Mouse (Mus musculus) heart, postnatal 0 days (tissue): ENCODE data around the gene Necab2. TPM values are rescaled to one million over a fixed set of nuclear protein-coding genes. Genes with fewer than 3 reads are reported as not detected.

Experiments
- ATAC-seq: fragments of 200-750 bp; cut with Nextera tagmentation; 2 replicates; pipeline ENCODE4 v1.8.0; 2017; ENCODE audit warnings: low read depth, moderate number of reproducible peaks, moderate library complexity; ENCODE audit not compliant: insufficient read depth
- DNase-seq: peaks from one replicate; pipeline ENCODE4 v3.0.0-alpha.2; 2016; ENCODE audit warnings: low spot score
- H3K27ac ChIP-seq: fragments of 300-500 bp; sonication (generic); 2 replicates; pipeline ENCODE4 v1.5.1; 2014; ENCODE audit warnings: low read depth, mild to moderate bottlenecking
- H3K27me3 ChIP-seq: fragments of 300-500 bp; sonication (generic); 2 replicates; pipeline ENCODE4 v1.6.1; 2014; ENCODE audit warnings: low read length, mixed read lengths; ENCODE audit not compliant: control insufficient read depth, insufficient read depth
- H3K36me3 ChIP-seq: fragments of 300-500 bp; sonication (generic); replicated peaks from 2 replicates; pipeline ENCODE4 v1.6.1; 2014; ENCODE audit warnings: low read length, mixed read lengths; ENCODE audit not compliant: control insufficient read depth, insufficient read depth
- H3K4me1 ChIP-seq: fragments of 300-500 bp; sonication (generic); 2 replicates; pipeline ENCODE4 v1.6.1; 2014; ENCODE audit warnings: antibody characterized with exemption; ENCODE audit not compliant: control insufficient read depth, insufficient read depth
- H3K4me2 ChIP-seq: fragments of 300-500 bp; sonication (generic); 2 replicates; pipeline ENCODE4 v1.6.1; 2014; ENCODE audit warnings: low read depth, mild to moderate bottlenecking, low read length, moderate library complexity
- H3K4me3 ChIP-seq: fragments of 300-500 bp; sonication (generic); 2 replicates; pipeline ENCODE4 v1.5.1; 2014; ENCODE audit warnings: low read depth, low read length
- H3K9ac ChIP-seq: fragments of 300-500 bp; sonication (generic); replicated peaks from 2 replicates; pipeline ENCODE4 v1.6.1; 2014; ENCODE audit warnings: low read depth, low read length, mixed read lengths
- H3K9me3 ChIP-seq: fragments of 300-500 bp; sonication (generic); replicated peaks from 2 replicates; pipeline ENCODE4 v1.6.1; 2016; ENCODE audit warnings: low read length; ENCODE audit not compliant: control insufficient read depth
- CTCF ChIP-seq: IDR thresholded peaks from 2 replicates; pipeline ENCODE4 v1.5.1; 2016; ENCODE audit warnings: antibody characterized with exemption, control low read depth, low read depth
- EP300 ChIP-seq: IDR thresholded peaks from 2 replicates; pipeline ENCODE4 v1.6.1; 2016; ENCODE audit warnings: antibody characterized with exemption, low read depth
- WGBS: fragments of 180-500 bp; shearing (Covaris S2); extraction: QIAGEN DNeasy Blood & Tissue Kit; methylation state at CpG from one replicate; pipeline ENCODE4 v1.1.7; 2014; 5-methylcytosine and 5-hydroxymethylcytosine counted together
- polyA plus RNA-seq: library from polyadenylated mRNA; unstranded; fragments of >200 nt; fragmentation: Nextera tagmentation; extraction: Ambion mirVana; gene quantifications from 2 replicates; pipeline ENCODE4 v1.2.1, GENCODE M21; 2015
- total RNA-seq: library from RNA; depleted of rRNA; stranded (reverse); fragments of >200 nt; gene quantifications from 2 replicates; pipeline ENCODE4 v1.2.3, GENCODE M21; 2014; ENCODE audit warnings: low replicate concordance

Gene Necab2
- total and polyA plus RNA-seq, 2 experiments from 2014 or later = not detected

DNA sequence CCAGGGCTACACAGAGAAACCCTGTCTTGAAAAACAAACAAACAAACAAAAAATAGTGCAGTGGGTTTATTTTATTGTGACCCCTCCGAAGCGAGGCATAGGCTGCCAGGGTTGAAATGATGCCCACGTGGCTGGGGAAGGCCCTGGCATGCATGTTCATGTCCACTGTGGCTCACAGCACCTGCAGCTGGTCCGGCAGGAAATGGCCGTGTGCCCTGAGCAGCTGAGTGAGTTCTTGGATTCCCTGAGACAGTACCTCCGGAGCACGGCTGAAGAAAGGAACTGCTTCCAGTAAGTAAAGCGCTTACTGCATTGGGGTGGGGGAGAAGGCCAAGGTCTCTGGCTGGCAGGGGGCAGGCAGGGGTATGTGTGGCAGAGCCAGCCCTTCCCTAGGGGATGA lies 21.6 kb downstream of the Necab2 start:
- no peak for DNase-seq
- Histone ChIP-seq H3K9me3 (no peaks in the 10 kb centered on the region), H3K9ac (no peak overlapping the region), H3K27me3 (peaks cover 41% of the 10 kb centered on the region), H3K4me1 (no peaks in the 10 kb centered on the region), H3K27ac (no peak overlapping the region), H3K36me3 (no peaks in the 10 kb centered on the region), H3K4me2 (no peak overlapping the region), H3K4me3 (no peak overlapping the region)
- ATAC-seq = no peak
- WGBS = 81% methylated on average over 8 of the region's 8 CpGs
- TF ChIP-seq CTCF = no peak

DNA sequence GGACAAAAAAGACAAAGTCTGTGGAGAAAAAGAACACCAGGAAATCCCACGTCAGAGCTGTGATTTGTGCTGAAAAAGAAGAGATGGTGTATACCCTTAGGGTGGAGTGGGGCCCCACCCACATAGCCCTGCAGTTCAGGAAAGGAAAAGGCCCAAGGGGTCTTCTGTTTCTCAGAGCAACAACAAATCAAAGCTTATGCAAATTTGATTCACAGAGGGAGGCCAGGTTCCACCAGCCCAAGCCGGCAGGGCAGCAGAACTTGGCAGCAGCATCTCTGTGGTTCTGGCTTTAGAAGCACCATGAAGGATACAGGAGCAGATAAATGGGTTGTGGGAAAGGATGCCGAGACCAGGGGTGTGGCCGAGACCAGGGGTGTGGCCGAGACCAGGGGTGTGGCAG lies 32.2 kb downstream of the Necab2 start:
- Histone ChIP-seq H3K4me1 (no peaks in the 10 kb centered on the region), H3K4me3 (no peak overlapping the region), H3K4me2 (no peak overlapping the region), H3K27ac (no peak overlapping the region), H3K9me3 (no peaks in the 10 kb centered on the region), H3K36me3 (no peaks in the 10 kb centered on the region), H3K27me3 (peaks cover 3% of the 10 kb centered on the region; the same call in 1 of the 2 replicates), H3K9ac (no peak overlapping the region)
- TF ChIP-seq EP300 (no peak), CTCF (no peak)
- whole genome bisulfite sequencing = 39% methylated on average over 5 of the region's 5 CpGs
- ATAC-seq (no peak), DNase-seq (no peak)

DNA sequence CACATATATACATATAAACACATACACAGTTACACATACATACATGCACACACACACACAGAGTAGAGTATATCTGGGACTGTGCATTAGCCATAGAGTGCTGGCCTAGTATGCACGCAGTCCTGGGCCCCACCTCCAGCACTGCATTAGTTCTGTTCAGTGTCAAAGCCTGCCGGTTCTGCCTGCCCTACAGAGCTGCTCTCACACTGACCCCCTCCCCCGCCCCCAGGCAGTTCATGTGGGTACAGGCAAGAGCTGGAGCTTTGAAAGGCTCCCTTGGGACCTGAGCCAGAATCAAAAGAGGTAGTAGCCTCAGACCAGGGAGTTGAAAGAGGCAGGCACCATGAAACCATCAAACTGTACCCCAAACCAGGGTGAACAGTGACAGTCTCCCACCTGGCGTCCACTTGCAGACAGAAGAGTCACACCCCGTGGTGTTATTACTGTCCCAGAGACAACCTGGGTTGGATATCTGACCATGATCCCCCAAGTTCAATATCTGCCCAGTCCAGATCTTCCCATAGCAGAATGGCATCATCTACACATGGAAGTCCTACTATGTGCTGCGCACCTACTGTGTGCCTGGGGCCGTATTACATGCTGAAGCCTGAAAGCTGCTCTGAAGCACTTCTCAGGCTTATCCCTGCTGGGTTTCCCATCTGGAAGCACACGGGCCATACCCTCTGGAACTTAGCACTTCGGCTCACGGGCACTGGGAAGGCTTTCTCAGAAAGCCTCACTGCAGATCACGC lies 37.8 kb downstream of the Necab2 start:
- H3K4me1 ChIP-seq = no peaks in the 10 kb centered on the region
- H3K27ac ChIP-seq = no peak overlapping the region
- H3K36me3 ChIP-seq = no peaks in the 10 kb centered on the region
- H3K4me3 ChIP-seq = no peak overlapping the region
- H3K9ac ChIP-seq = no peak overlapping the region
- H3K27me3 ChIP-seq = 0 out of 2 replicates have a peak, but pooled peaks cover 3% of the 10 kb centered on the region
- no peak overlapping the region for H3K4me2 ChIP-seq
- no peaks in the 10 kb centered on the region for H3K9me3 ChIP-seq
- TF ChIP-seq EP300 (no peak), CTCF (no peak)
- WGBS = 77% methylated on average over 11 of the region's 11 CpGs
- DNase-seq = no peak
- no peak for ATAC-seq

DNA sequence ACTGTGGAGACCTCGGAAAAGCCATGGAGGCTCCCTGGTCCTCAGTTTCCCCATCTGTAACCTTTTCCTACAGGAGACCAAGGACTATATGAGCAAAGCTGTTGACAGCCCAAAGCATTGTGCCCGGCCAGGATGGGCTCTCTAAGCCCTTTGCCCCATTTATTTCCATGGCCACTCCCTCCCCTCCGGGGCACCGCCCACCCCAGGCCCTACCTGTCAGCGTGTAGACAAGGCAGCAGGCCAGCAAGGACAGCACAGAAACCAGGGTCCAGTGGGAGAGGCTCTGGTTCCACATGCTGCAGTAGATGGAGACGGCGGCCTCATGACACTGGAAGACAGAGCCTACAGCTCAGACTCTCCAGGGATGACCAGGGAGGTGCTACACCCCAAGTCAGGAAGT lies 40.6 kb downstream of the Necab2 start:
- Histone ChIP-seq H3K27ac (no peak overlapping the region), H3K27me3 (0 out of 2 replicates have a peak, but pooled peaks cover 5% of the 10 kb centered on the region), H3K4me3 (no peak overlapping the region), H3K9me3 (no peaks in the 10 kb centered on the region), H3K9ac (no peak overlapping the region), H3K4me2 (no peak overlapping the region), H3K4me1 (peaks cover 8% of the 10 kb centered on the region), H3K36me3 (no peaks in the 10 kb centered on the region)
- ATAC-seq (no peak), DNase-seq (no peak)
- 76% methylated on average over 7 of the region's 7 CpGs for WGBS
- TF ChIP-seq EP300 (no peak), CTCF (no peak)

DNA sequence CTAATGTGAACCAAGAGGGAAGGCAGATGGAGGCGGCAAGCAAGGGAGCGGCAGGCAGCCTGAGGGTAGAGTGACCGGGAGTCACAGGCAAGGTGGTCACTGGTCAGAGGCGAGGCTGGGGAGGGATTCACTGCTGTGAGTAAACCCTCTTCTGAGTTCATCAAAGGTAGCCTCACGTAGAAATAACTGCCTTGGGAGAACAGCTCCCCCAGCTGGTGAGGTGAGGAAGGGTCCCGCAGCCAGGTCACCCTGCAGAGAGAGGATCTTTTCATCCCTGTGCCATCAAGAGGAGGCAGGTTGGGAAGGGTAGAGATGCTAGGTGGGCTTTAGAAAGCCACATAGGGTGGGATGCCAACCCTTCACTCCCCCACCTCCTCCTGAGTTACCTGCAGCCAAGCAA lies 50.3 kb downstream of the Necab2 start:
- no peaks in the 10 kb centered on the region for H3K9me3 ChIP-seq
- TF ChIP-seq EP300 (no peak), CTCF (peak; percentile 66)
- peak; percentile 40; the same call in 1 of the 2 replicates for ATAC-seq
- H3K27me3 ChIP-seq = peaks cover 39% of the 10 kb centered on the region
- H3K9ac ChIP-seq = no peak overlapping the region
- no peaks in the 10 kb centered on the region for H3K36me3 ChIP-seq
- peak; percentile 25 for DNase-seq
- no peak overlapping the region for H3K4me3 ChIP-seq
- 21% methylated on average over 6 of the region's 6 CpGs for WGBS
- H3K4me1 ChIP-seq = no peaks in the 10 kb centered on the region
- no peak overlapping the region for H3K27ac ChIP-seq
- H3K4me2 ChIP-seq = no peak overlapping the region

DNA sequence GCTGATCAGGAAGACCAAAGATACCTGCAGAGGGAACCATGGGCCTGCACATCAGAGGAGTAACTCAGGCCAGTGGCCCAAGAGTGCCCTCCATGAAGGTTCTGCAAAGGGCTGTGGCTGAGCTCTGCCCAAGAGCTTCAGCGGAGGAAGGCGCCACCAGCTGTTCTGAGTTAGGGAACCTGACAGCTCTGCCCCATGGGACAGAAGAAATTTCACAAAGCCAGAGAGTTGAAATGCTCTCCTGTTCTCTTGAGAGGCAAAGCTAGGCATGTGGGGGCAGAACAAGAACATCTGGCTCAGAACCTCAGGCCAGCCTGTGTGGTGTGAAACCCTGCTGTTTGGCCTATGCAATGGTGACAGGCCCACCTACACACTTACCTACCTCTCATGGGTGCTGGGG lies 53.3 kb downstream of the Necab2 start:
- Histone ChIP-seq H3K4me2 (no peak overlapping the region), H3K27ac (no peak overlapping the region), H3K9ac (no peak overlapping the region), H3K9me3 (no peaks in the 10 kb centered on the region), H3K4me1 (no peaks in the 10 kb centered on the region), H3K27me3 (peaks cover 17% of the 10 kb centered on the region; the same call in 1 of the 2 replicates), H3K36me3 (no peaks in the 10 kb centered on the region), H3K4me3 (no peak overlapping the region)
- 86% methylated on average over 2 of the region's 2 CpGs for WGBS
- ATAC-seq (no peak), DNase-seq (no peak)
- TF ChIP-seq CTCF (no peak), EP300 (no peak)
